14 mouse cellular contexts compared by ENCODE assay signal in genomic region chr13:55494257-55494656, GRCm38 (mm10). TPM values are rescaled to one million over a fixed set of nuclear protein-coding genes. Genes with fewer than 3 reads are reported as not detected.
DNase-seq lines count a peak whose midpoint lies in the region; ATAC-seq lines count a peak whose summit lies in the region.
"Had no signal": no experiment of that assay in that cellular context is flagged by ENCODE, and none has a peak within 500 bp of the region (broad histone marks: within the 10 kb centered on the region; RNA-seq: fewer than 3 reads in every experiment).

No protein-coding gene starts in this region.

- H3K4me2 ChIP-seq in heart, embryonic 11.5 days = no peak overlapping the region
- H3K4me2 ChIP-seq in heart, embryonic 12.5 days = no peak overlapping the region
- no peak overlapping the region for H3K4me2 ChIP-seq in lung, embryonic 15.5 days
- no peak overlapping the region for H3K4me2 ChIP-seq in forebrain, embryonic 11.5 days (ENCODE audit: low read depth, low read length, severe bottlenecking)
- no peak overlapping the region for H3K4me2 ChIP-seq in midbrain, embryonic 15.5 days
- H3K4me2 ChIP-seq: limb, embryonic 15.5 days; neural tube, embryonic 13.5 days had no signal

- H3K9me3 ChIP-seq in heart, embryonic 11.5 days (replicated peaks; ENCODE audit: control insufficient read depth, low read length) = no peaks in the 10 kb centered on the region
- H3K9me3 ChIP-seq in heart, embryonic 12.5 days (replicated peaks) = no peaks in the 10 kb centered on the region
- H3K9me3 ChIP-seq in lung, embryonic 15.5 days = no peaks in the 10 kb centered on the region
- H3K9me3 ChIP-seq in forebrain, embryonic 11.5 days (ENCODE audit: control insufficient read depth, low read length) = no peaks in the 10 kb centered on the region
- no peaks in the 10 kb centered on the region for H3K9me3 ChIP-seq in midbrain, embryonic 15.5 days
- H3K9me3 ChIP-seq: limb, embryonic 15.5 days; neural tube, embryonic 13.5 days had no signal

- WGBS in heart, embryonic 11.5 days (ENCODE audit: insufficient replicate concordance) = 7% methylated on average over 2 of the region's 2 CpGs
- WGBS in heart, embryonic 12.5 days = 13% methylated on average over 2 of the region's 2 CpGs
- 13% methylated on average over 2 of the region's 2 CpGs for WGBS in lung, embryonic 15.5 days
- WGBS in forebrain, embryonic 11.5 days = 30% methylated on average over 2 of the region's 2 CpGs
- 25% methylated on average over 2 of the region's 2 CpGs for WGBS in midbrain, embryonic 15.5 days

- DNase-seq in lung, postnatal 14 days = no peak
- DNase-seq in forebrain, embryonic 11.5 days (ENCODE audit: low spot score) = no peak
- DNase-seq in ovary, adult 18-20 months (ENCODE audit: low spot score) = no peak
- DNase-seq: cerebellum, adult 8-10 months; heart, adult 11 months; liver, postnatal 0 days; thymus, adult 2 months had no signal

- H3K9ac ChIP-seq in heart, embryonic 11.5 days (ENCODE audit: low read depth, low read length) = 0 out of 2 replicates have a peak overlapping the region, but pooled peaks have one; percentile 10
- no peak overlapping the region for H3K9ac ChIP-seq in heart, embryonic 12.5 days
- no peak overlapping the region for H3K9ac ChIP-seq in lung, embryonic 15.5 days
- H3K9ac ChIP-seq in forebrain, embryonic 11.5 days (ENCODE audit: low read length) = no peak overlapping the region
- H3K9ac ChIP-seq in midbrain, embryonic 15.5 days = no peak overlapping the region
- H3K9ac ChIP-seq: limb, embryonic 15.5 days; liver, postnatal 0 days; neural tube, embryonic 13.5 days had no signal

- peaks cover 20% of the 10 kb centered on the region for H3K4me1 ChIP-seq in heart, embryonic 11.5 days (ENCODE audit: control insufficient read depth, insufficient read depth, low read length)
- H3K4me1 ChIP-seq in heart, embryonic 12.5 days (replicated peaks) = peaks cover 39% of the 10 kb centered on the region
- peaks cover 21% of the 10 kb centered on the region for H3K4me1 ChIP-seq in lung, embryonic 15.5 days
- peaks cover 13% of the 10 kb centered on the region for H3K4me1 ChIP-seq in forebrain, embryonic 11.5 days (replicated peaks; ENCODE audit: control insufficient read depth, insufficient read depth, low read length)
- H3K4me1 ChIP-seq in midbrain, embryonic 15.5 days = peaks cover 30% of the 10 kb centered on the region

- peaks cover 8% of the 10 kb centered on the region; the same call in 1 of the 2 replicates for H3K36me3 ChIP-seq in heart, embryonic 11.5 days (ENCODE audit: control insufficient read depth, insufficient read depth, low read length)
- H3K36me3 ChIP-seq in heart, embryonic 12.5 days = peaks cover 27% of the 10 kb centered on the region
- H3K36me3 ChIP-seq in lung, embryonic 15.5 days = peaks cover 8% of the 10 kb centered on the region
- no peaks in the 10 kb centered on the region; the same call in 1 of the 2 replicates for H3K36me3 ChIP-seq in forebrain, embryonic 11.5 days (ENCODE audit: control insufficient read depth, insufficient read depth, low read length)
- H3K36me3 ChIP-seq in midbrain, embryonic 15.5 days (replicated peaks) = no peaks in the 10 kb centered on the region

- no peak overlapping the region for H3K4me3 ChIP-seq in heart, embryonic 11.5 days (ENCODE audit: low read depth, low read length)
- H3K4me3 ChIP-seq in heart, embryonic 12.5 days = no peak overlapping the region
- H3K4me3 ChIP-seq in lung, embryonic 15.5 days = no peak overlapping the region
- H3K4me3 ChIP-seq in forebrain, embryonic 11.5 days (ENCODE audit: low read depth, low read length) = no peak overlapping the region
- no peak overlapping the region for H3K4me3 ChIP-seq in midbrain, embryonic 15.5 days
- H3K4me3 ChIP-seq: limb, embryonic 15.5 days; neural tube, embryonic 13.5 days had no signal

- peaks cover 47% of the 10 kb centered on the region for H3K27me3 ChIP-seq in heart, embryonic 11.5 days (ENCODE audit: control insufficient read depth, insufficient read depth, low read length)
- peaks cover 70% of the 10 kb centered on the region for H3K27me3 ChIP-seq in heart, embryonic 12.5 days (replicated peaks)
- H3K27me3 ChIP-seq in lung, embryonic 15.5 days = peaks cover 14% of the 10 kb centered on the region; the same call in 1 of the 2 replicates
- H3K27me3 ChIP-seq in forebrain, embryonic 11.5 days (ENCODE audit: control insufficient read depth, insufficient read depth, low read length) = no peaks in the 10 kb centered on the region
- H3K27me3 ChIP-seq in midbrain, embryonic 15.5 days (replicated peaks) = no peaks in the 10 kb centered on the region
- H3K27me3 ChIP-seq: limb, embryonic 15.5 days; neural tube, embryonic 13.5 days had no signal

- H3K27ac ChIP-seq in heart, embryonic 11.5 days (ENCODE audit: low read depth, low read length) = no peak overlapping the region
- H3K27ac ChIP-seq in heart, embryonic 12.5 days (ENCODE audit: poor library complexity, severe bottlenecking) = no peak overlapping the region
- no peak overlapping the region for H3K27ac ChIP-seq in lung, embryonic 15.5 days
- H3K27ac ChIP-seq in forebrain, embryonic 11.5 days (ENCODE audit: low read depth, low read length) = no peak overlapping the region
- 0 out of 2 replicates have a peak overlapping the region, but pooled peaks have one; percentile 71 for H3K27ac ChIP-seq in midbrain, embryonic 15.5 days
- H3K27ac ChIP-seq: limb, embryonic 15.5 days; neural tube, embryonic 13.5 days had no signal

- ATAC-seq in heart, embryonic 11.5 days (replicated peaks; ENCODE audit: insufficient number of reproducible peaks, low FRiP score, low TSS enrichment) = no peak
- no peak for ATAC-seq in heart, embryonic 12.5 days (ENCODE audit: insufficient number of reproducible peaks, low FRiP score)
- peak; percentile 20; the same call in 1 of the 2 replicates for ATAC-seq in lung, embryonic 15.5 days (ENCODE audit: borderline replicate concordance, extremely low read depth, low FRiP score, low TSS enrichment)
- peak; percentile 23; the same call in 1 of the 2 replicates for ATAC-seq in forebrain, embryonic 11.5 days (replicated peaks; ENCODE audit: low FRiP score)
- ATAC-seq in midbrain, embryonic 15.5 days (replicated peaks) = no peak; the same call in 1 of the 2 replicates
- ATAC-seq in frontal cortex, adult (ENCODE audit: low TSS enrichment) = no peak

RNA-seq across cellular contexts. Expression of gene Dbn1, which starts 6.3 kb away (rescaled TPM):
- polyA plus RNA-seq in heart, embryonic 11.5 days (2014; fragmentation: Nextera tagmentation; extraction: Ambion mirVana) = 64.1 and 83.0 TPM in 2 replicates
- 101 TPM in 2 replicates for polyA plus RNA-seq in heart, embryonic 12.5 days (2016; fragmentation: Nextera tagmentation; extraction: Ambion mirVana)
- 124 and 132 TPM in 2 replicates for polyA plus RNA-seq in lung, embryonic 15.5 days (2015; fragmentation: Nextera tagmentation; extraction: Ambion mirVana)
- 411 and 418 TPM in 2 replicates for polyA plus RNA-seq in forebrain, embryonic 11.5 days (2014; fragmentation: Nextera tagmentation; extraction: Ambion mirVana)
- polyA plus RNA-seq in midbrain, embryonic 15.5 days (2015; fragmentation: Nextera tagmentation; extraction: Ambion mirVana) = 622 and 645 TPM in 2 replicates

RNA-seq across cellular contexts. Expression of gene Pdlim7, which starts 19.2 kb away (rescaled TPM):
- 439 and 451 TPM in 2 replicates for polyA plus RNA-seq in heart, embryonic 11.5 days (2014; fragmentation: Nextera tagmentation; extraction: Ambion mirVana)
- polyA plus RNA-seq in heart, embryonic 12.5 days (2016; fragmentation: Nextera tagmentation; extraction: Ambion mirVana) = 427 and 428 TPM in 2 replicates
- 169 and 176 TPM in 2 replicates for polyA plus RNA-seq in lung, embryonic 15.5 days (2015; fragmentation: Nextera tagmentation; extraction: Ambion mirVana)
- 165 and 185 TPM in 2 replicates for polyA plus RNA-seq in forebrain, embryonic 11.5 days (2014; fragmentation: Nextera tagmentation; extraction: Ambion mirVana)
- polyA plus RNA-seq in midbrain, embryonic 15.5 days (2015; fragmentation: Nextera tagmentation; extraction: Ambion mirVana) = 167 and 171 TPM in 2 replicates

RNA-seq across cellular contexts. Expression of gene Prr7, which starts 30.2 kb away (rescaled TPM):
- 0.21 and 0.34 TPM in 2 replicates for polyA plus RNA-seq in heart, embryonic 11.5 days (2014; fragmentation: Nextera tagmentation; extraction: Ambion mirVana)
- polyA plus RNA-seq in heart, embryonic 12.5 days (2016; fragmentation: Nextera tagmentation; extraction: Ambion mirVana) = 0.41 TPM in 1 of 2 replicates, not detected in the other
- polyA plus RNA-seq in lung, embryonic 15.5 days (2015; fragmentation: Nextera tagmentation; extraction: Ambion mirVana) = 0.29 and 0.39 TPM in 2 replicates
- 2.3 and 3.9 TPM in 2 replicates for polyA plus RNA-seq in forebrain, embryonic 11.5 days (2014; fragmentation: Nextera tagmentation; extraction: Ambion mirVana)
- polyA plus RNA-seq in midbrain, embryonic 15.5 days (2015; fragmentation: Nextera tagmentation; extraction: Ambion mirVana) = 5.5 and 5.7 TPM in 2 replicates
- polyA plus RNA-seq: liver, postnatal 0 days had no signal

RNA-seq across cellular contexts. Expression of gene Dok3, which starts 34.8 kb away (rescaled TPM):
- 0.90 and 1.1 TPM in 2 replicates for polyA plus RNA-seq in heart, embryonic 11.5 days (2014; fragmentation: Nextera tagmentation; extraction: Ambion mirVana)
- polyA plus RNA-seq in heart, embryonic 12.5 days (2016; fragmentation: Nextera tagmentation; extraction: Ambion mirVana) = 1.4 and 1.7 TPM in 2 replicates
- polyA plus RNA-seq in lung, embryonic 15.5 days (2015; fragmentation: Nextera tagmentation; extraction: Ambion mirVana) = 2.7 and 3.1 TPM in 2 replicates
- polyA plus RNA-seq in forebrain, embryonic 11.5 days (2014; fragmentation: Nextera tagmentation; extraction: Ambion mirVana) = 3.3 and 3.9 TPM in 2 replicates
- 5.6 and 6.4 TPM in 2 replicates for polyA plus RNA-seq in midbrain, embryonic 15.5 days (2015; fragmentation: Nextera tagmentation; extraction: Ambion mirVana)

RNA-seq across cellular contexts. Expression of gene Ddx41, which starts 42.2 kb away (rescaled TPM):
- 36.5 and 39.9 TPM in 2 replicates for polyA plus RNA-seq in heart, embryonic 11.5 days (2014; fragmentation: Nextera tagmentation; extraction: Ambion mirVana)
- polyA plus RNA-seq in heart, embryonic 12.5 days (2016; fragmentation: Nextera tagmentation; extraction: Ambion mirVana) = 30.8 and 34.8 TPM in 2 replicates
- polyA plus RNA-seq in lung, embryonic 15.5 days (2015; fragmentation: Nextera tagmentation; extraction: Ambion mirVana) = 65.7 and 67.2 TPM in 2 replicates
- 79.3 and 79.5 TPM in 2 replicates for polyA plus RNA-seq in forebrain, embryonic 11.5 days (2014; fragmentation: Nextera tagmentation; extraction: Ambion mirVana)
- 61.2 and 63.6 TPM in 2 replicates for polyA plus RNA-seq in midbrain, embryonic 15.5 days (2015; fragmentation: Nextera tagmentation; extraction: Ambion mirVana)

Comparison
In these comparisons a context has a peak if more than half of its experiments do, and no peak if none do; other contexts are left out.
1. ATAC-seq: peak in lung, embryonic 15.5 days (single experiment) and forebrain, embryonic 11.5 days (single experiment); none in heart, embryonic 11.5 days (single experiment), heart, embryonic 12.5 days (single experiment), midbrain, embryonic 15.5 days (single experiment) and frontal cortex, adult (single experiment).